Mouse (Mus musculus): ENCODE measurements around the gene Actb.
"Not testable (repeated sequence)": the region's sequence is repeated elsewhere in the genome, so short reads cannot be mapped to it uniquely, and the experiment has no call there.

Actb gene

DNA sequence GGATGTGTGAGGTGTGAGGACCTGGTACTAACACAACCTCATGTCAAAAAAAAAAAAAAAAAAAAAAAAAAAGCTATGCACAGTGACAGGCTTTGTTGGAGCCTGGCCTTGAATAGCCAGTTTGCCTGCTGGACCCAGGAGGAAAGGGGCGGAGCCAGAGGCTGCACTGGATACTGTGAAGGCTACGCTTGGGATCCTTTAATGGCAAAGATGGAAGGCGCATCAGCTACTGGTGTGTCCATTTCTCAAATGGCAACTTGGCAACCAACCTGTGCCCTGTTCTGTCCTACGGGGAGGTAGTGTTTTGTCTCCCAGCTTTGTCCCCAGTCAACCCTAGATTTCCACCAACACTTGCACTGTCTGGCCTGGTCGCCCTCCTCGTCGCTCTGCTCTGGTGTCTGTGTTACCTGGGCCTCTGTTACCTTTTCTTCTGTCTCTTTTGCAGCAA lies 5.2 kb downstream of the Actb start:
- DNase-seq = peak in 1 of 2 experiments; percentile 42

GRCm38 (mm10) chr5:142900651-142901050 lies 5.9 kb downstream of the Actb start:
- DNase-seq = no peak

- no peak for DNase-seq
Measured at GRCm38 (mm10) chr5:142899932-142900533, 6.5 kb downstream of the Actb start.

DNA sequence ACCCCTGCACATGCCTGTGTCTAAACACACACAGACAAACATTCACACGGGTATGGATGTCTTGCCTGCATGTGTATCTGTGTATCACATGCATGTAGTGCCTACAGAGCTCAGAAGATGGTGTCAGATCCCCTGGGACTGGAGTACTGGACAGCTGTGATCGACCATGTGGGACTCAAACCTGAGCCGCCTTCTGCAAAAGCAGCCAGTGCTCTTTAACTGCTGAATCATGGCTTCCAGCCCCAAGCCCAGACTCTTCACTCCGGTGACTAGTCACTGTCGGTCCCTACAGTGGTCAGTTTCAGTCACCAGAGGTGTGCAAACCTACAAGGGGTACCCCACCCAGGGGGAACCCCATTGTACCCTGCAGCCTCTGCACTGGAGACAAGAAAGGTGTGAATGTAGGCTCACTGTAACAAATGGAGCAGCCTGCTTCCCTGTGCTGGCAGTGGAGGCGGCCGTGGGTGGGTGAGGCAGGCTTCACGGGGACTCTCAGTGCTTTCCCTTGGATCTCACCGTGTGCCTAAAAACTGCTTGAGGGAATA lies 7.4 kb downstream of the Actb start:
- DNase-seq = no peak

DNA sequence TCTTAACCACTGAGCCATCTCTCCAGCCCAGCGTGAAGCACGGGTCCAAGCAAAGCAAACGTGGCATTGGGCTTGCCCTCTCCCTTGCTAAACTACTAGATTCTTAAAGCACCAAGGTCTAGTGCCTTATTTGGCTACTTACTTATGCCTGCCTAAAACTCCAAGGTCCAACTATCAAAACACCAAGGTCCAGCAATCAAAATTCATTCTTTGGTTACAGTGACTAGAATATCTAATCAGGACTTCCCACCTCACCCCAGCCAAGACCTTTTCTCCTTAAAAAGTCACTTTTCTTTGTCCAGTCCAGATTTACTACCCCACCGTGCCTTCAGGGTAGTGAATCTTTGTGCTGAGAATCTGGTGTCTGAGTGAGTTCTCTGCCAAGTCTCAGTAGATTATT lies 8.2 kb downstream of the Actb start:
- no peak for DNase-seq

- no peak for DNase-seq
Measured at GRCm38 (mm10) chr5:142897568-142898248, 8.8 kb downstream of the Actb start.

DNA sequence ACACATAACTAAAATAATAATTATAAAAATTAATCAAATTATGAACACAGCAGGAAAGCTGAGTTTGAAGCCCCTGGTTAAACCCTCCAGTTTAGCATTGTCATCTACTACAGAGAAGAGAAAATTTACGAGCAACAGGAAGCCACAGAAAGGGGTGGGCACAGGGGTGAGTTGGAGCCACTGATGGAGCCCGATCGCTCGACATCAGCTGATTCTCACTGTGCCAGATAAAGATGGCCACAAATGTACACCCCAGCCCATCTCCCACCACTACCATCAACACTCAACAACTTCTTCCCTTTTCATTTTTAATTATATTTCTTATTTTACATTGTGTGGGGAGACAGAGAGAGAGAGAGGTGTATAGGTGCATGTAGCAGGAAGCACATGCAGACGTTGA lies 9.8 kb downstream of the Actb start:
- DNase-seq = no peak

DNA sequence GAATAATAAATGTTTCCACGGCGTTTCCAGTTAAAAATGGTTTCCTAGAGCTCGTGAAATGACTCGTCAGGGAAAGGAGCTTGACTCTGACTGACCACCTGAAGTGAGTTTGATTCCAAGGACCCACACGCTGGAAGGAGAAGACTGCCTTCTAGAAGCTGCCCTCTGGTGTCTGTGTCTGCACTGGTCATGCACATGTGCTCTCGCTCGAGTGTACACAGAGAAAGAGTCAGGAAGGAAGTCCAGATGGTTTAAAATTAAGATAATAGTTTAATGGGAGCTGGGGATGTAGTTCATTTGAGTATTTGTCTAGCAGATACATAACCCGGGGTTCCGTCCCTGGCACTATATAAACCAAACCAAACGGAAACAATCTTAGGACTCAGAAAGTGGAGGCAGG lies 10.4 kb downstream of the Actb start:
- no peak for DNase-seq

DNA sequence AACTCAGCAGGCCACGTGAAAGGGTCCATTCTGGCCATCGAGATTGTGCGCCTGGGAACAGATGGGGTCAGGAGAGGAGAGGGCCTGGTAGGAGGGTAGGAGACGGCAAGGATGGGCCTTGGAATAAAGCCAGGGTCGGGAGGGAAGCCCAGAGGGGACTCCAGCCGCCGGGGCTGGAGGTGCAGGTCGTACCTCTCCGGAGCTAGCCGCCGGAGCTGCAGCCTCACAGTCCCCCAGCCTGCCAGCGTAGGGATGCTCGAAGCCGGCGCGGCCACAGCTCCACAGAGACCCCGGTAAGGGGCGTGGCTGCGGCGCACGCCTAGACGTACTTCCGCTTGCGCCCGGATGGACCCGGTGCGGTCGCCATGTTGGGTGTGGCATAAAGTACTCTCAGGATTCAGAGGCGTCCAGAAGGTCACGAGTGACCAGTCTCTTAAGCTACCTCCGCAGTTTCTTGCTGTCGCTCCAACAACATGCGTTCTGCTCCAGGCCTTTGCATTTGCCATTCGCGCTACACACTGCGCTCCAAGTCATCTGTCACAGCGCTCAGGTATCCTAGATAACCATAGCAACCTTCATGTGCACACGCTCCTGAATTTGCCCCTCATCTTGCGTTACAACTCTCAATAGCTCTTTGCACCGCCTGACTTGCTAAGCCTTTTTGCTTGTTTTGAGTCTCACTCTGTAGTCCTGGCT lies 11.5 kb downstream of the Actb start, which contains the start of gene Fbxl18:
Fbxl18 (minus strand) TSS at position 504 of the 696 bp plus-strand sequence.
- peak; percentile 88 to 92 for DNase-seq

GRCm38 (mm10) chr5:142891396-142891795 lies 15.2 kb downstream of the Actb start:
- DNase-seq = no peak

DNA sequence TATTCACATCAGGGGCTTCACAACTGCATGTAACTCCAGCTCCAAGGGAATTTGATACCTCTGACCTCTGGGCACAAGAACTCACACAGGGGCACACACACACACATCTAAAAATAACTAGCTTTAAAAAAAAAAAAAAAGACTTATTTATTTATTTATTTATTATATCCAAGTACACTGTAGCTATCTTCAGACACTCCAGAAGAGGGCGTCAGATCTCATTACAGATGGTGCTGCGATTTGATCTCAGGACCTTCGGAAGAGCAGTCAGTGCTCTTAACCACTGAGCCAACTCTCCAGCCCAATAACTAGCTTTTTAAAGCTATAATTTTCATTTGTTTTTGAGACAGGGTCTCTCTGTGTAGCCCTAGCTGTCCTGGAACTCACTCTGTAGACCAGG lies 19.0 kb downstream of the Actb start:
- not testable (repeated sequence) for DNase-seq

- DNase-seq = no peak
Measured at GRCm38 (mm10) chr5:142886761-142887160, 19.8 kb downstream of the Actb start.

DNA sequence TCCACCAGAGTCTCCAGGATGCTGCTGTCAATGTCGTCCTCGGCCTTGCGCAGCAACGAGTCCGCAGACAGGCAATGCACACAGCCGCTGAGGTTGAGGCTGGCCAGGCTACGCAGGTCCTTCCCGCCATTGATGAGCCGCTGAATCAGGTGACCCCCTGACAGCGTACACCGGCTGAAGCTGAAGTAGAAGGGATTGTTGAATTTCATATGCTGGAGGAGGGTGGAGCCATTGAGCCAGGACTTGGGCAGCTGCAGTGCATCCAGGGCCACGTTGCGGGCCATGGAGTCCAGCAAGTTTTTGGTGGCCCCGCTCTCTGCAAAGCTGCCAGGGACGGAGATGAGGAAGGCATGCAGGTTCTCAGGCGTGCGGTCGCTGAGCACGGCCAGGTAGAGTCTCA lies 20.4 kb downstream of the Actb start:
- DNase-seq = no peak

DNA sequence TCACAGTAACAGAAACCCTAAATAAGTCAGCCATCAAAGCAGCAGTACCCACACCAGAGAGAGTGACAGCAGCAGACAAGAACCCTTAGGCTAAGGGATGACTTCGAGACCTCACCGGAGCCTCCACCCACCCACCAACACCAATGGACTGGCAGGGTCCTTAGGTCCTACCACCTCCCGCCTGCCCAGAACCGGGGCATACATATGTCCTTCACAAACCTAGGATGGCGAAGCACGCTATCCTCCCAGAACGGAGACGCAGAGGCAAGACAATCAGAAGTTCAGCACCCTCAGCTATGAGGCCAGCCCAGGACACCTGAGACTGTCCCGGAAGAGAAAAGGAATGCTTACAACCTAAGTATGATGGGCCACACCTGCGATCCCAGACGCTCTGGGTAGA lies 24.1 kb downstream of the Actb start:
- no peak for DNase-seq

DNA sequence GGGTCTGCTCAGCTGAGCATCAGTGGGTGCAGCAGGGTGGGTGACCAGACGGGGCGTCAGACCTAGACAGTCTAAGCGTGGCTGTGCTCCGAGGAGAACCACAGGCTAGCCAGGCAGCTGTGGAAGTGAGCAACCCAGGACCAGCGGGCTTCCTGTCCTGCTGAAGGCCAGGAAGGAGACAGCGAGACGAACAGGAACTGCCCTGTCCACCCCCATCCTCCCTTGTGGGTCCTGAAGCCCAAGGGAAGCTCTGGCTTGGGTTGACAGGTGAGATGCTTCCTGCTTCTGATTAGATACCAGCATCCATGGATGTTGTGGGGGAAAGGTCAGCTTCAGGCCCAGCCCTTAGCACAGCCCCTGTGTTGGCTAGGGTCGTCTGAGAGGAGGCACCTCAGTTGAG lies 24.6 kb downstream of the Actb start:
- peak; percentile 42 to 51 for DNase-seq

DNA sequence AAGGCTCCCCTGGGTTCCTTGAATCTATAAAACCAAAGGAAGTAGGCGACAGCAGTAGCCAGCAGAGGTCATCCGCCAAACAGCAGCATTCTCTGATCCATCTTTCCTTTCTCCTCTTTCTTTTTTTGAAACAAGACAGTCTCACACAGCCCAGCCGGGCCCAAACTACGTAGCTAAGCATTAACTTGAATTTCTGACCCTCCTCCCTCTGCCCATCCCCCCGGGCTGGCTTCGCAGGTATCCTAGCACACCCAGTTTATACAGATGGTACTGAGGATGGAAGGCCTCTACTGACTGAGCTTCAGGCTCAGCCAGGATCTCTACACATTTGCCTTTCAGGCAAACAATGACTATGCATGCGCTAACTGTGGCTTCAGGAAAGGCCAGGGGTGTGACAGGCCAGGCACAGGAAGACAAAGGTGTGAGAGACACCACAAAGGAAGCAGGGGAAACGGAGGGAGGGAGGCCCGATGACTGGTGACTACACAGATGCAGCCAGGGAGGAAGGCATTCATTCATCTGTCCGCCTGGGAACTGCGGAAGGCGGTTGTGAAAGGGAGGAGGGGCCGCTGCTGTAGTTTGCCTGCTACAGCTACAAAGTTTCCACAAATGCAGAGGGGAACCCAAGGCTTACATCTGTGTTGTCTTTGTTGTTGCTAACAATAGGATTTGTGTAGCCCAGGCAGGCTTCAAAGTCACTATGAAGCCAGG lies 25.6 kb downstream of the Actb start:
- peak; percentile 56 to 72 for DNase-seq

DNA sequence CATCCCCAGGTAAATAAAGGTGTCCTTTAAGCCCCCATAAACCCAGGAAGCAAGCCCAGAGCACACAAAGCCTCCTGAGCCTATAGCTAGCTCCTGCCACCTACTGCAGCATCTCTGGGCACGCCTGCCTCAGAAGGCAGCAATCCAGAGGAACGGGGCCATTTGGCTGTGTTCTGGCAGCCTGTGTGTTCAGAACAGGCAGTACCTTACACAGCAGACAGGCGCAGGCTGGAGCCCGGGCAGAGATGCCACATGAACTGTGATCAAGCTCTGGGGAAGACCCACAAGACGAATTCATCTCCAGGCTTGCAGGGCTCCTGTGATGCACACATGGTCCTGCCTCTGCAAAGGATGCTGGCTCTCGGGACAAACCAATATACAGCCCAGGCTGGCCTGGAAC lies 26.3 kb downstream of the Actb start:
- DNase-seq = no peak

DNA sequence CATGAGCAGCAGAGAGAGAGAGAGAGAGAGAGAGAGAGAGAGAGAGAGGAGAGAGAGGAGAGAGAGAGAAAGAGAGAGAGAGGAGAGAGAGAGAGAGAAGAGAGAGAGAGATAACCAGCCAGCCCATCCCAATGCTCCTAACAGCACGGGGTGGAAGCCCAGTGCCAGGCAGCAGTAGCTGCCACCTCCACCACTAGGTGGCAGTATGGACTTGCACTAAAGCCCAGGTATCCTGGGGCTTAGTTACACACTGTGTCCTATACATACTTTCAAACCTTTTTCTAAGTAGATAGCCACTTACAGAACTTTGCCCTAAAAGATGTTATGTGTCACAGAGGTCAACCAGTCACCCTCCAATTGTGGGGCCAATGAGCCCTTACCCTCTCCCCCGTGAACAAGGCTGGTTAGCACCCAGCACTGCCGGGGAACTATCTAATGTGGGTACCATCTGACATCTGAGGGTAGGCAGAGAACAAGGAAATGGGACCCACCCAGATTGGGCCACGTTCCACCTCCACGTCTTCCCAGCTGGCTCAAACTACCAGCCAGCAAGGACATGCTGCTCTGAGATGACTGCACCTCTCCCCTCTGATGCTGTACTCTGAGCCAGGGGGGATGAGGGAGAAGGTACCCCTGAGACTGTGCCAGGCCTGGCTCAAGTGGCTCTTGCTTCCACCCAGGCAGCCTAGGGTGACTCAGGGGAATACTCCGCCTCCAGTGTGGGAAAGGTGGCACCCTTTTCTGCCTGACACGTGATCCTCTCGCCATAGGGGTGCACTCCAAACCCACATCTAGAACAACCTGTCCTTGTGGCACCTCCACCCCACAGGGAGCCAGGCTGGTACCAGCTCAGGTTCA lies 27.0 kb downstream of the Actb start:
- DNase-seq = peak; percentile 63 to 79

DNA sequence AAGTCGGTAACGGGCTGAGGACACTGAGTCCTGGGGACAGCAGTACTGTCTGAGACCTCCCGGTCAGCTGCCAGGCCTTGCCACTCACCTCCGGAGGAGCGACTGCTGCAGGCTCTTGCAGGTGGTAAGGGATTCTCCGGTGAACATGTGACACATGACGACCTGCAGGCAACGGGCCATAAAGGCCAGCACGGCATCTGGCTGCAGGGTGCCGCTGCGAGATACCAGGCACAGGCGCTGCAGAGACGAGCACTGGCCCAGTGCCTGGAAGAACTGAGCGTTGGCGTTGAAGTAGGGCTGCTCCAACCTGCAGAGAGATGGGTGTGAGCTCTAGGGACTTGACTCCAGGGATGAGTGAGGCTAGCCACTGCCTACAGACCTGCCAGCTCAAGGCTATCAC lies 28.0 kb downstream of the Actb start:
- no peak for DNase-seq

DNA sequence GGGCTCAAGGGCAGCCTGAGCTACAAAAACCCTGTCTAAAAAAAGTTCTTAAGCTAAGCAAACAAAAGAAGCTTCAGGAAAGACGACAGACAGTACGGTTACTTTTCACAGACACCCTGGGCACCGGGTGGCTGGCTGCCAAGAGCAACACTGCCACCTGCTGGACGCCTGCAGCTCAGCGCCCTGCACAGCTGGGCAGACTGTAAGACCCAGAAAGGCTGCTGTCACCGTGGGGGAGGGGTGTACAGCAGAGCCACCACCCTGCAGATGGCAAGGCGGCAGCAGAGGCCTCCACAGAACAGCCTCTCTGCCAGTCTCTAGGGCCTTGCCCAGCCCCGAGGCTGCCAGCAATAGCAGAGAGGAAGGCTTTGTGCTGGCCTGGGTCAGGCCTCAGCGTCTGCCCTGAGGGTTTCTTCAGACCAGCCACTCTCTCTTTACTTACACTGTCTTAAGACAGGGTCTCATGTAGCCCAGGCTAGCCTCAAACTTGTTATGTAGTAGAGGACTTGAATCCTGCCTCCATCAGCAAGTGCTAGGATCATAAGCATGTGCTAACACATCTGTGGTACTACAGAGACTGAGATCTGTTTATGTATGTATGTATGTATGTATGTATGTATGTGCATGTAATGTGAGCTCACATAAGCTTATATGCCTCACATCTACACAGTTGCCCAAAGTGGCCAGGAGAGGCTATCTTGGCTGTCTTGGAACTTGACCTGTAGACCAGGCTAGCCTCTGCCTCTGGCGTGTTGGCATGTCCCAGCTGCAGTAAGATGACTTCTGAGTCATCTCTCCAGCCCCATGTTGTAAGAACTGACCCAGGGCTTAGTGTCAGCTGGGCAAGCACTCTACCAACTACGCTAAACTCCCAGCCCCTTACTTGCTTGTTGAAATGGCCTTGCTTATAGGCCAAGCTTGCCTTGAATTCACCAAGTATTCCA lies 28.9 kb downstream of the Actb start:
- peak; percentile 58 to 81 for DNase-seq

DNA sequence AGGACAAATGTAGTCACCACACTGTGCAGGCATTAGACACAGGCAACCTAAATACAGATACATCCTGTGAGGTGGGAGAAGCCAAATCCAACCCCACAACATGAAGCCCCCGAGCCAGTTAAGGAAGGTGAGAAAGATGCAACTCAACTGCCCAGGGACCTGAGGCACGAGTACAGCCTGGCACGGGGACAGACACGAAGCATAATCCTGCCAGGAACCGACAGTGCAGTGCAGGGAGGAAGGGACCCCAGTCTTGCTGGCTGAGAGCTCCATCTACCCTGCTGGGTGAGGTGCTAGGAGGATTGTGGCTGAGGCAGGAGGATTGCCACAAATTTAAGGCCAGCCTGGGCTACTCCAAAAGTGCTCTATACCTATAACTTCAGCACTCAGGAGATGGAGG lies 29.7 kb downstream of the Actb start:
- DNase-seq = no peak
